Mouse (Mus musculus) intestine, embryonic 16.5 days (tissue): ENCODE results near the gene Pitx1. TPM values are rescaled to one million over a fixed set of nuclear protein-coding genes. Genes with fewer than 3 reads are reported as not detected.

ENCODE experiments used
- ATAC-seq: fragments of 200-750 bp; cut with Nextera tagmentation; 2 replicates; pipeline ENCODE4 v1.8.0; 2017; ENCODE audit warnings: moderate TSS enrichment, moderate library complexity
- H3K27ac ChIP-seq: fragments of 300-500 bp; sonication (generic); 2 replicates; pipeline ENCODE4 v1.5.1; 2014; ENCODE audit warnings: mild to moderate bottlenecking, low read length
- H3K27me3 ChIP-seq: fragments of 300-500 bp; sonication (generic); replicated peaks from 2 replicates; pipeline ENCODE4 v1.6.1; 2014; ENCODE audit warnings: low read length, control low read depth, mixed read lengths; ENCODE audit not compliant: control insufficient read depth, insufficient read depth
- H3K36me3 ChIP-seq: fragments of 300-500 bp; sonication (generic); 2 replicates; pipeline ENCODE4 v1.6.1; 2014; ENCODE audit warnings: low read length, control low read depth; ENCODE audit not compliant: control insufficient read depth, insufficient read depth
- H3K4me1 ChIP-seq: fragments of 300-500 bp; sonication (generic); 2 replicates; pipeline ENCODE4 v1.6.1; 2014; ENCODE audit warnings: low read length, control low read depth, mixed read lengths; ENCODE audit not compliant: control insufficient read depth, insufficient read depth
- H3K4me2 ChIP-seq: fragments of 300-500 bp; sonication (generic); 2 replicates; pipeline ENCODE4 v1.6.1; 2014; ENCODE audit warnings: low read depth, low read length, control low read depth
- H3K4me3 ChIP-seq: fragments of 300-500 bp; sonication (generic); 2 replicates; pipeline ENCODE4 v1.5.1; 2014; ENCODE audit warnings: mild to moderate bottlenecking, low read length
- H3K9ac ChIP-seq: fragments of 300-500 bp; sonication (generic); 2 replicates; pipeline ENCODE4 v1.6.1; 2014; ENCODE audit warnings: low read depth, low read length
- H3K9me3 ChIP-seq: fragments of 300-500 bp; sonication (generic); 2 replicates; pipeline ENCODE4 v1.6.1; 2016; ENCODE audit warnings: low read length, control low read depth; ENCODE audit not compliant: control insufficient read depth
- WGBS: fragments of 180-500 bp; shearing (Covaris S2); extraction: QIAGEN DNeasy Blood & Tissue Kit; methylation state at CpG from one replicate; pipeline ENCODE4 v1.1.7; 2014; 5-methylcytosine and 5-hydroxymethylcytosine counted together
- polyA plus RNA-seq: library from polyadenylated mRNA; unstranded; fragments of >200 nt; fragmentation: Nextera tagmentation; extraction: Ambion mirVana; gene quantifications from 2 replicates; pipeline ENCODE4 v1.2.1, GENCODE M21; 2015

The Pitx1 gene
- polyA plus RNA-seq, 1 experiment from 2014 or later: 9.0 TPM

- no peak for ATAC-seq
- no peaks in the 10 kb centered on the region for H3K36me3 ChIP-seq
- 94% methylated on average over 10 of the region's 10 CpGs for WGBS
- no peaks in the 10 kb centered on the region for H3K27me3 ChIP-seq
- H3K4me1 ChIP-seq: no peaks in the 10 kb centered on the region
- H3K4me3 ChIP-seq: no peak overlapping the region
- H3K4me2 ChIP-seq: no peak overlapping the region
- H3K27ac ChIP-seq: no peak overlapping the region
- H3K9ac ChIP-seq: no peak overlapping the region
- no peaks in the 10 kb centered on the region for H3K9me3 ChIP-seq
These were observed 26.3 kb downstream of the Pitx1 start for GRCm38 (mm10) chr13:55809707-55810106.

- Histone ChIP-seq H3K9me3 (no peaks in the 10 kb centered on the region), H3K27me3 (no peaks in the 10 kb centered on the region), H3K4me1 (no peaks in the 10 kb centered on the region), H3K4me2 (no peak overlapping the region), H3K27ac (no peak overlapping the region), H3K36me3 (no peaks in the 10 kb centered on the region), H3K4me3 (no peak overlapping the region), H3K9ac (no peak overlapping the region)
- ATAC-seq: no peak
- 76% methylated on average over 7 of the region's 7 CpGs for WGBS
These were observed 26.9 kb downstream of the Pitx1 start for GRCm38 (mm10) chr13:55809041-55809623.

- Histone ChIP-seq H3K27me3 (no peaks in the 10 kb centered on the region), H3K4me1 (no peaks in the 10 kb centered on the region), H3K36me3 (no peaks in the 10 kb centered on the region), H3K9me3 (0 out of 2 replicates have a peak, but pooled peaks cover 3% of the 10 kb centered on the region), H3K4me2 (no peak overlapping the region), H3K27ac (no peak overlapping the region), H3K9ac (no peak overlapping the region), H3K4me3 (no peak overlapping the region)
- WGBS: 92% methylated on average over 1 of the region's 1 CpGs
- no peak for ATAC-seq
These were observed 32.0 kb downstream of the Pitx1 start for GRCm38 (mm10) chr13:55803973-55804372.

GRCm38 (mm10) chr13:55801246-55801645 lies 34.7 kb downstream of the Pitx1 start:
- 74% methylated on average over 2 of the region's 2 CpGs for whole genome bisulfite sequencing
- H3K9me3 ChIP-seq: 0 out of 2 replicates have a peak, but pooled peaks cover 3% of the 10 kb centered on the region
- H3K27me3 ChIP-seq: no peaks in the 10 kb centered on the region
- H3K4me3 ChIP-seq: no peak overlapping the region
- H3K27ac ChIP-seq: no peak overlapping the region
- no peak overlapping the region for H3K9ac ChIP-seq
- no peak for ATAC-seq
- H3K4me1 ChIP-seq: no peaks in the 10 kb centered on the region
- H3K4me2 ChIP-seq: no peak overlapping the region
- H3K36me3 ChIP-seq: no peaks in the 10 kb centered on the region

- Histone ChIP-seq H3K9me3 (no peaks in the 10 kb centered on the region), H3K9ac (no peak overlapping the region), H3K36me3 (no peaks in the 10 kb centered on the region), H3K27me3 (no peaks in the 10 kb centered on the region), H3K4me3 (no peak overlapping the region), H3K4me1 (no peaks in the 10 kb centered on the region), H3K27ac (no peak overlapping the region), H3K4me2 (no peak overlapping the region)
- no peak; the same call in 1 of the 2 replicates for ATAC-seq
- WGBS: 48% methylated on average over 11 of the region's 11 CpGs
These were observed 49.9 kb downstream of the Pitx1 start for GRCm38 (mm10) chr13:55786120-55786519.

- Histone ChIP-seq H3K9me3 (no peaks in the 10 kb centered on the region), H3K4me1 (no peaks in the 10 kb centered on the region), H3K4me2 (no peak within 1 kb of the TSS), H3K27ac (no peak within 1 kb of the TSS), H3K27me3 (no peaks in the 10 kb centered on the region), H3K36me3 (no peaks in the 10 kb centered on the region), H3K9ac (no peak within 1 kb of the TSS), H3K4me3 (no peak within 1 kb of the TSS)
- 85% methylated on average over 3 of the region's 3 CpGs for WGBS
- no peak for ATAC-seq
These were observed 51.7 kb downstream of the Pitx1 start, which contains the start of gene Catsper3 for GRCm38 (mm10) chr13:55784268-55784667. TSS of gene Catsper3 (plus strand) at chr13:55784568.

GRCm38 (mm10) chr13:55775056-55775455 lies 60.9 kb downstream of the Pitx1 start:
- no peak overlapping the region for H3K4me2 ChIP-seq
- 22% methylated on average over 11 of the region's 11 CpGs for WGBS
- H3K4me1 ChIP-seq: 0 out of 2 replicates have a peak, but pooled peaks cover 4% of the 10 kb centered on the region
- no peak overlapping the region for H3K9ac ChIP-seq
- H3K27ac ChIP-seq: no peak overlapping the region
- no peak overlapping the region for H3K4me3 ChIP-seq
- ATAC-seq: no peak
- no peaks in the 10 kb centered on the region for H3K36me3 ChIP-seq
- H3K9me3 ChIP-seq: no peaks in the 10 kb centered on the region
- H3K27me3 ChIP-seq: no peaks in the 10 kb centered on the region

Other genes starting within 250 kb of the Pitx1 start
- 20.7 and 21.6 TPM in 2 replicates for gene B4galt7, start 236.3 kb downstream of the Pitx1 start, polyA plus RNA-seq
- 40.7 and 44.0 TPM in 2 replicates for gene Caml, start 213.2 kb downstream of the Pitx1 start, polyA plus RNA-seq
- gene Ddx46, start 201.2 kb downstream of the Pitx1 start, polyA plus RNA-seq: 26.7 and 27.2 TPM in 2 replicates
- gene B230219D22Rik, start 143.1 kb downstream of the Pitx1 start, polyA plus RNA-seq: 34.3 and 34.8 TPM in 2 replicates
- gene Txndc15, start 121.5 kb downstream of the Pitx1 start, polyA plus RNA-seq: 67.7 and 71.3 TPM in 2 replicates
- 71.9 and 72.3 TPM in 2 replicates for gene Pcbd2, start 108.8 kb downstream of the Pitx1 start, polyA plus RNA-seq
- gene Catsper3, start 51.6 kb downstream of the Pitx1 start, polyA plus RNA-seq: 0.13 TPM in 1 of 2 replicates, not detected in the other